Mouse (Mus musculus) megakaryocyte, embryonic 14.5 days (primary cell): ENCODE results near the gene Slc4a1.

Experiments
- FLI1 ChIP-seq: IDR thresholded peaks from 2 replicates; pipeline ENCODE4 v1.6.1; 2012; ENCODE audit warnings: low read length, inconsistent platforms, mixed read lengths
- GATA1 ChIP-seq: IDR thresholded peaks from 3 replicates; pipeline ENCODE4 v1.6.1; 2012; ENCODE audit warnings: mixed read lengths, low read length, inconsistent platforms, borderline replicate concordance

GRCm38 (mm10) chr11:102348101-102348585, 17.9 kb downstream of the Slc4a1 start:
- TF ChIP-seq GATA1 (no peak), FLI1 (no peak)
